Mouse (Mus musculus): Measurements from ENCODE around the gene Mki67.

- TF ChIP-seq CTCF (conservative IDR thresholded peaks at IDR 0.05; ENCODE audit: insufficient read depth, insufficient read length, low read depth, low read length) (no peak), POLR2A (IDR thresholded peaks at IDR 0.05; ENCODE audit: low read depth, low read length) (no peak)
Measured at GRCm38 (mm10) chr7:135726707-135727106, 10.5 kb upstream of the Mki67 start.

Measured in kidney, adult 2 months (tissue).